Mouse (Mus musculus): ENCODE data around the gene Nmb.
A peak's percentile ranks its signal among the peaks of the same experiment; 100 is the strongest.

Gene Nmb

GRCm38 (mm10) chr7:80860227-80860626 lies 44.6 kb downstream of the Nmb start:
- peak; percentile 29 to 69 for DNase-seq (ENCODE audit: low spot score in 2 of 2)

- DNase-seq (ENCODE audit: low spot score in 2 of 2) = peak; percentile 63 to 85
Measured at GRCm38 (mm10) chr7:80857181-80857580, 47.7 kb downstream of the Nmb start.

- DNase-seq (ENCODE audit: low spot score in 2 of 2) = no peak
Measured at GRCm38 (mm10) chr7:80855316-80855715, 49.6 kb downstream of the Nmb start.

- no peak for DNase-seq (ENCODE audit: low spot score in 2 of 2)
Measured at GRCm38 (mm10) chr7:80853218-80853617, 51.7 kb downstream of the Nmb start.

Data from spleen, postnatal 10 days (tissue).